Mouse (Mus musculus) ES-Bruce4 (cell line): ENCODE measurements around the gene Smarcd1.

Experiments used
- EP300 ChIP-seq: IDR thresholded peaks from 2 replicates; pipeline ENCODE4 v1.6.1; 2011; ENCODE audit warnings: low read depth, low read length; ENCODE audit not compliant: insufficient read depth
- POLR2A ChIP-seq: IDR thresholded peaks from one replicate; pipeline ENCODE4 v1.8.1; 2011; ENCODE audit warnings: low read length; ENCODE audit not compliant: insufficient read depth

DNA sequence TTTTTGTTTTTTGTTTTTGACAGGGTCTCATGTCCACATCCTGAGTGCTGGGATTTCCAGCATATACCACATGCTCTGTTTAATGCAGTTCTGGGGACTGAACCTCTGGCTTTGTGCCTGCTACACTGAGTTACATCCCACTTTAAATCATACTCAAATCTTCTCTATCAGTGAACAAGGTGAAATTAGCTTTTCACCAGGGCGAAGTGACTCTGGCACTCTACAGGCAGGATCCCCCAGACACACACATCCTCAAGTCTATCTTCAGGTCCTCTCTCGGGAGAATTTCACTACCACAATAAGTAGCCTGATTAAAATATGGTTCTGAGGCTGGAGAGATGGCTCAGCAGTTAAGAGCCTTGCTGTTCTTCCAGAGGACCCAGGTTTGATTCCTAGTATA is 24.6 kb downstream of the Smarcd1 start:
- no peak for TF ChIP-seq EP300
- TF ChIP-seq POLR2A = no peak
